Mouse (Mus musculus) midbrain, embryonic 16.5 days (tissue): ENCODE measurements around the gene Rnf214. TPM values are rescaled to one million over a fixed set of nuclear protein-coding genes. Genes with fewer than 3 reads are reported as not detected.
"Not testable (repeated sequence)": the region's sequence is repeated elsewhere in the genome, so short reads cannot be mapped to it uniquely, and the experiment has no call there.

Experiments used
- ATAC-seq: fragments of 200-750 bp; cut with Nextera tagmentation; 2 replicates; pipeline ENCODE4 v1.8.0; 2017; ENCODE audit warnings: moderate TSS enrichment
- H3K27ac ChIP-seq: fragments of 300-500 bp; sonication (generic); 2 replicates; pipeline ENCODE4 v1.5.1; 2014; ENCODE audit warnings: mild to moderate bottlenecking, low read length, mixed read lengths
- H3K27me3 ChIP-seq: fragments of 300-500 bp; sonication (generic); 2 replicates; pipeline ENCODE4 v1.6.1; 2014; ENCODE audit warnings: low read depth, low read length, mixed read lengths; ENCODE audit not compliant: control insufficient read depth, insufficient read depth
- H3K36me3 ChIP-seq: fragments of 300-500 bp; sonication (generic); 2 replicates; pipeline ENCODE4 v1.6.1; 2014; ENCODE audit warnings: mild to moderate bottlenecking, low read length, moderate library complexity, mixed read lengths; ENCODE audit not compliant: control insufficient read depth, insufficient read depth
- H3K4me1 ChIP-seq: fragments of 300-500 bp; sonication (generic); 2 replicates; pipeline ENCODE4 v1.6.1; 2014; ENCODE audit warnings: mild to moderate bottlenecking, low read length, mixed read lengths; ENCODE audit not compliant: control insufficient read depth, insufficient read depth
- H3K4me2 ChIP-seq: fragments of 300-500 bp; sonication (generic); 2 replicates; pipeline ENCODE4 v1.6.1; 2014; ENCODE audit warnings: mild to moderate bottlenecking, low read length, mixed read lengths
- H3K4me3 ChIP-seq: fragments of 300-500 bp; sonication (generic); 2 replicates; pipeline ENCODE4 v1.5.1; 2014; ENCODE audit warnings: low read depth, mild to moderate bottlenecking, low read length, moderate library complexity, mixed read lengths
- H3K9ac ChIP-seq: fragments of 300-500 bp; sonication (generic); 2 replicates; pipeline ENCODE4 v1.6.1; 2014; ENCODE audit warnings: low read depth, low read length, mixed read lengths
- H3K9me3 ChIP-seq: fragments of 300-500 bp; sonication (generic); replicated peaks from 2 replicates; pipeline ENCODE4 v1.6.1; 2014; ENCODE audit warnings: mild to moderate bottlenecking, low read length, mixed read lengths; ENCODE audit not compliant: control insufficient read depth, poor library complexity, severe bottlenecking
- WGBS: fragments of 180-500 bp; shearing (Covaris S2); extraction: QIAGEN DNeasy Blood & Tissue Kit; methylation state at CpG from one replicate; pipeline ENCODE4 v1.1.7; 2014; 5-methylcytosine and 5-hydroxymethylcytosine counted together
- polyA plus RNA-seq: library from polyadenylated mRNA; unstranded; fragments of >200 nt; fragmentation: Nextera tagmentation; extraction: Ambion mirVana; gene quantifications from 2 replicates; pipeline ENCODE4 v1.2.1, GENCODE M21; 2015

The Rnf214 gene
- polyA plus RNA-seq, 1 experiment from 2014 or later: 97.9 TPM

- H3K27me3 ChIP-seq: no peaks in the 10 kb centered on the region
- no peaks in the 10 kb centered on the region for H3K9me3 ChIP-seq
- ATAC-seq: peak; percentile 81
- H3K4me3 ChIP-seq: no peak overlapping the region
- H3K9ac ChIP-seq: peak overlapping the region; percentile 28; the same call in 1 of the 2 replicates
- peak overlapping the region; percentile 70 for H3K27ac ChIP-seq
- peaks cover 16% of the 10 kb centered on the region for H3K4me1 ChIP-seq
- H3K4me2 ChIP-seq: no peak overlapping the region
- 58% methylated on average over 9 of the region's 9 CpGs for WGBS
- peaks cover 3% of the 10 kb centered on the region for H3K36me3 ChIP-seq
Observed at GRCm38 (mm10) chr9:45849528-45850408, 56.9 kb downstream of the Rnf214 start.

- Histone ChIP-seq H3K27ac (no peak overlapping the region), H3K36me3 (no peaks in the 10 kb centered on the region), H3K9me3 (no peaks in the 10 kb centered on the region), H3K4me1 (peaks cover 24% of the 10 kb centered on the region), H3K9ac (no peak overlapping the region), H3K27me3 (no peaks in the 10 kb centered on the region), H3K4me2 (no peak overlapping the region), H3K4me3 (no peak overlapping the region)
- ATAC-seq: no peak
- WGBS: 88% methylated on average over 5 of the region's 5 CpGs
Observed at GRCm38 (mm10) chr9:45846891-45847460, 59.7 kb downstream of the Rnf214 start.

GRCm38 (mm10) chr9:45846176-45846575 lies 60.5 kb downstream of the Rnf214 start:
- ATAC-seq, H3K9ac ChIP-seq, H3K4me3 ChIP-seq, H3K4me2 ChIP-seq, H3K27ac ChIP-seq, H3K9me3 ChIP-seq, H3K36me3 ChIP-seq, H3K27me3 ChIP-seq: not testable (repeated sequence)
- 78% methylated on average over 2 of the region's 2 CpGs for WGBS
- peaks cover 32% of the 10 kb centered on the region for H3K4me1 ChIP-seq

GRCm38 (mm10) chr9:45845541-45845940 lies 61.2 kb downstream of the Rnf214 start:
- Histone ChIP-seq H3K27ac (no peak overlapping the region), H3K36me3 (no peaks in the 10 kb centered on the region), H3K4me2 (no peak overlapping the region), H3K4me3 (no peak overlapping the region), H3K9ac (no peak overlapping the region), H3K9me3 (no peaks in the 10 kb centered on the region), H3K4me1 (peaks cover 39% of the 10 kb centered on the region), H3K27me3 (no peaks in the 10 kb centered on the region)
- ATAC-seq: no peak
- WGBS: 67% methylated on average over 3 of the region's 3 CpGs

GRCm38 (mm10) chr9:45843780-45844179 lies 62.9 kb downstream of the Rnf214 start:
- Histone ChIP-seq H3K4me3 (no peak overlapping the region), H3K27me3 (no peaks in the 10 kb centered on the region), H3K9ac (no peak overlapping the region), H3K4me1 (peaks cover 35% of the 10 kb centered on the region), H3K27ac (no peak overlapping the region), H3K36me3 (no peaks in the 10 kb centered on the region), H3K4me2 (no peak overlapping the region), H3K9me3 (no peaks in the 10 kb centered on the region)
- 96% methylated on average over 1 of the region's 1 CpGs for whole genome bisulfite sequencing
- no peak for ATAC-seq

- H3K9me3 ChIP-seq: no peaks in the 10 kb centered on the region
- peaks cover 36% of the 10 kb centered on the region for H3K4me1 ChIP-seq
- H3K27me3 ChIP-seq: no peaks in the 10 kb centered on the region
- H3K9ac ChIP-seq: no peak overlapping the region
- no peak overlapping the region for H3K27ac ChIP-seq
- H3K36me3 ChIP-seq: no peaks in the 10 kb centered on the region
- H3K4me3 ChIP-seq: no peak overlapping the region
- WGBS: 68% methylated on average over 5 of the region's 5 CpGs
- ATAC-seq: no peak
- H3K4me2 ChIP-seq: no peak overlapping the region
Observed at GRCm38 (mm10) chr9:45843007-45843406, 63.7 kb downstream of the Rnf214 start.

GRCm38 (mm10) chr9:45841458-45841857 lies 65.3 kb downstream of the Rnf214 start:
- H3K27ac ChIP-seq: no peak overlapping the region
- no peak overlapping the region for H3K9ac ChIP-seq
- peaks cover 37% of the 10 kb centered on the region for H3K4me1 ChIP-seq
- WGBS: 85% methylated on average over 6 of the region's 6 CpGs
- no peak overlapping the region for H3K4me3 ChIP-seq
- H3K9me3 ChIP-seq: no peaks in the 10 kb centered on the region
- no peaks in the 10 kb centered on the region for H3K36me3 ChIP-seq
- peak overlapping the region; percentile 91 for H3K4me2 ChIP-seq
- H3K27me3 ChIP-seq: no peaks in the 10 kb centered on the region
- ATAC-seq: no peak

- Histone ChIP-seq H3K36me3 (no peaks in the 10 kb centered on the region), H3K27ac (no peak overlapping the region), H3K27me3 (no peaks in the 10 kb centered on the region), H3K4me3 (peak overlapping the region; percentile 79), H3K4me2 (peak overlapping the region; percentile 91), H3K9ac (peak overlapping the region; percentile 94), H3K4me1 (peaks cover 37% of the 10 kb centered on the region), H3K9me3 (no peaks in the 10 kb centered on the region)
- ATAC-seq: no peak
- WGBS: 79% methylated on average over 5 of the region's 5 CpGs
Observed at GRCm38 (mm10) chr9:45840331-45840730, 66.4 kb downstream of the Rnf214 start.

GRCm38 (mm10) chr9:45839982-45840300 lies 66.8 kb downstream of the Rnf214 start:
- Histone ChIP-seq H3K4me2 (peak overlapping the region; percentile 91), H3K4me1 (peaks cover 37% of the 10 kb centered on the region), H3K27me3 (no peaks in the 10 kb centered on the region), H3K9me3 (no peaks in the 10 kb centered on the region), H3K27ac (no peak overlapping the region), H3K4me3 (peak overlapping the region; percentile 79), H3K9ac (peak overlapping the region; percentile 94), H3K36me3 (no peaks in the 10 kb centered on the region)
- ATAC-seq: no peak
- whole genome bisulfite sequencing: 78% methylated on average over 7 of the region's 7 CpGs
